Mouse (Mus musculus): ENCODE results near the gene Dis3l. TPM values are rescaled to one million over a fixed set of nuclear protein-coding genes. Genes with fewer than 3 reads are reported as not detected.

The Dis3l gene
- polyA plus RNA-seq, 1 experiment, result 4.5 TPM

DNA sequence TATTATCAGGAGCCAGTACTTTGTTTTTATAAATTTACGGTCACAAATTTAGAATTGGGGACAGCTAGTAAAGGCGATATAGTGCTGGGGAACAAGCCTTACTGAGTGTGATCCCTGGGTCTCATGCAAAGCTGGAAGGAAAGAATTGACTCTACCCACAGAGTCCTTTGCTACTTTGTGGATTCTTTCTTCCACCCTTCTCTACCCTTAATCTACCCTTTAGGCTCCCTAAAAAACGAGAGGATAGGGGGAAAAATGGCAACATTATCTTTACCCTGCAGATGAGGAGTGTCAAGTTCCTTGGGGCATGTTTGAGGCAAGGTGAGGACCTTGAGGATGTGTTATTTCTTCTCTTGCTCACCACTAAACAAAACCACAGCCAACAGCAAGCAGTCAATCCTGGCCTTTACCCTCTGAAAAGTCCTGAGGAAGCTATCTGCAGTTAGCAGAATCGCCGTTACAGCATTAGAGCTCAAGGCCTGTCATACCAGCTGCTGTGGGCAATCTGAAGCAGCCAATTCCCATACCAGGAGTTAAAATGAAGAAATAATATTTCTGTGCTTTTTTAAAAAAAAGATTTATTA, 58.6 kb downstream of the Dis3l start:
- 20% methylated on average over 5 of the region's 5 CpGs for WGBS
- Histone ChIP-seq H3K27me3 (ENCODE audit: control insufficient read depth, insufficient read depth, low read length) (no peaks in the 10 kb centered on the region), H3K4me3 (ENCODE audit: extremely low read depth, insufficient read depth, insufficient read length) (no peak overlapping the region), H3K4me1 (ENCODE audit: control insufficient read depth, insufficient read depth, insufficient read length) (no peaks in the 10 kb centered on the region), H3K27ac (ENCODE audit: insufficient read depth, low read length) (no peak overlapping the region), H3K36me3 (ENCODE audit: control insufficient read depth, insufficient read depth, low read length) (no peaks in the 10 kb centered on the region)
- DNase-seq (ENCODE audit: low read depth in 1 of 2, low spot score in 2 of 2), result no peak
- no peak for TF ChIP-seq POLR2A (IDR thresholded peaks at IDR 0.05; ENCODE audit: low read depth, low read length)
- TF ChIP-seq CTCF (IDR thresholded peaks at IDR 0.05; ENCODE audit: extremely low read depth, insufficient read depth, insufficient read length, insufficient replicate concordance), result no peak

- no peak for DNase-seq (ENCODE audit: low read depth in 1 of 2, low spot score in 2 of 2)
- Histone ChIP-seq H3K4me3 (ENCODE audit: extremely low read depth, insufficient read depth, insufficient read length) (peak overlapping the region; percentile 83), H3K27ac (ENCODE audit: insufficient read depth, low read length) (peak overlapping the region; percentile 45; the same call in 1 of the 2 replicates), H3K27me3 (ENCODE audit: control insufficient read depth, insufficient read depth, low read length) (no peaks in the 10 kb centered on the region), H3K4me1 (ENCODE audit: control insufficient read depth, insufficient read depth, insufficient read length) (no peaks in the 10 kb centered on the region), H3K36me3 (ENCODE audit: control insufficient read depth, insufficient read depth, low read length) (no peaks in the 10 kb centered on the region)
- TF ChIP-seq POLR2A (IDR thresholded peaks at IDR 0.05; ENCODE audit: low read depth, low read length), result no peak
- no peak for TF ChIP-seq CTCF (IDR thresholded peaks at IDR 0.05; ENCODE audit: extremely low read depth, insufficient read depth, insufficient read length, insufficient replicate concordance)
- 0% methylated on average over 24 of the region's 24 CpGs for WGBS
Observed at GRCm38 (mm10) chr9:64281781-64282178, 59.3 kb downstream of the Dis3l start.

- TF ChIP-seq POLR2A (IDR thresholded peaks at IDR 0.05; ENCODE audit: low read depth, low read length) (peak; percentile 58), CTCF (IDR thresholded peaks at IDR 0.05; ENCODE audit: extremely low read depth, insufficient read depth, insufficient read length, insufficient replicate concordance) (no peak)
- Histone ChIP-seq H3K4me1 (ENCODE audit: control insufficient read depth, insufficient read depth, insufficient read length) (no peaks in the 10 kb centered on the region), H3K4me3 (ENCODE audit: extremely low read depth, insufficient read depth, insufficient read length) (peak within 1 kb of the TSS; percentile 83), H3K27me3 (ENCODE audit: control insufficient read depth, insufficient read depth, low read length) (no peaks in the 10 kb centered on the region), H3K27ac (ENCODE audit: insufficient read depth, low read length) (peak within 1 kb of the TSS; percentile 45; the same call in 1 of the 2 replicates), H3K36me3 (ENCODE audit: control insufficient read depth, insufficient read depth, low read length) (no peaks in the 10 kb centered on the region)
- peak; percentile 88 to 96 for DNase-seq (ENCODE audit: low read depth in 1 of 2, low spot score in 2 of 2)
- 2% methylated on average over 46 of the region's 46 CpGs for whole genome bisulfite sequencing
Observed at GRCm38 (mm10) chr9:64281105-64281780, 59.8 kb downstream of the Dis3l start, which contains the start of gene Tipin. TSS of gene Tipin (plus strand) at chr9:64281581.

- Histone ChIP-seq H3K4me1 (ENCODE audit: control insufficient read depth, insufficient read depth, insufficient read length) (no peaks in the 10 kb centered on the region), H3K27ac (ENCODE audit: insufficient read depth, low read length) (no peak overlapping the region), H3K4me3 (ENCODE audit: extremely low read depth, insufficient read depth, insufficient read length) (no peak overlapping the region), H3K27me3 (ENCODE audit: control insufficient read depth, insufficient read depth, low read length) (no peaks in the 10 kb centered on the region), H3K36me3 (ENCODE audit: control insufficient read depth, insufficient read depth, low read length) (no peaks in the 10 kb centered on the region)
- no peak for TF ChIP-seq CTCF (IDR thresholded peaks at IDR 0.05; ENCODE audit: extremely low read depth, insufficient read depth, insufficient read length, insufficient replicate concordance)
- no peak for TF ChIP-seq POLR2A (IDR thresholded peaks at IDR 0.05; ENCODE audit: low read depth, low read length)
- no peak for DNase-seq (ENCODE audit: low read depth in 1 of 2, low spot score in 2 of 2)
- 92% methylated on average over 6 of the region's 6 CpGs for WGBS
Observed at GRCm38 (mm10) chr9:64278665-64279310, 62.3 kb downstream of the Dis3l start.

GRCm38 (mm10) chr9:64277706-64278105, 63.4 kb downstream of the Dis3l start:
- DNase-seq (ENCODE audit: low read depth in 1 of 2, low spot score in 2 of 2), result peak; percentile 41 to 69
- TF ChIP-seq CTCF (IDR thresholded peaks at IDR 0.05; ENCODE audit: extremely low read depth, insufficient read depth, insufficient read length, insufficient replicate concordance) (peak; percentile 51; the same call in 1 of the 2 replicates), POLR2A (IDR thresholded peaks at IDR 0.05; ENCODE audit: low read depth, low read length) (no peak)
- H3K27me3 ChIP-seq (ENCODE audit: control insufficient read depth, insufficient read depth, low read length), result no peaks in the 10 kb centered on the region
- H3K27ac ChIP-seq (ENCODE audit: insufficient read depth, low read length), result no peak overlapping the region
- 65% methylated on average over 8 of the region's 8 CpGs for WGBS
- no peak overlapping the region for H3K4me3 ChIP-seq (ENCODE audit: extremely low read depth, insufficient read depth, insufficient read length)
- no peaks in the 10 kb centered on the region for H3K36me3 ChIP-seq (ENCODE audit: control insufficient read depth, insufficient read depth, low read length)
- no peaks in the 10 kb centered on the region for H3K4me1 ChIP-seq (ENCODE audit: control insufficient read depth, insufficient read depth, insufficient read length)

DNA sequence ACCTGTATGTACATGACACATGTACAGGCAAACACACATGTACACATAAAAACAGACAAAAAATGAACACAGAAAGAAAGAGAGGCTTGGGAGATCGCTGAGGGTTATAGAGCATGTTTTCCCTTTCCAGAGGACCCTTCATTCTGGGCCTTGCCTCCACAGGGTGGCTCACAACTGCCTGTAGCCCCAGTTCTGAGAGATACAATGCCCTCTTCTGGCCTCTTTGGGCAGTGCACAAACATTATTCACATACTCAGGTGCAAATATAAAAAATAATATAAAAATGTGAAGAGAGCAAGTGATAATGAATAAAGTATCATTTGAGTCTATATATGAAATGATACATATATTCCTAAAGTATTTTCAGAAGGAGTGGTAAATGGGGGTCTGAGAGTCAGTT, 66.2 kb downstream of the Dis3l start:
- WGBS, result 78% methylated on average over 1 of the region's 1 CpGs
- no peak for TF ChIP-seq CTCF (IDR thresholded peaks at IDR 0.05; ENCODE audit: extremely low read depth, insufficient read depth, insufficient read length, insufficient replicate concordance)

More for the DNA sequence above, 66.2 kb downstream of the Dis3l start:
- Histone ChIP-seq H3K36me3 (ENCODE audit: control insufficient read depth, insufficient read depth, low read length) (no peaks in the 10 kb centered on the region), H3K4me3 (ENCODE audit: extremely low read depth, insufficient read depth, insufficient read length) (no peak overlapping the region), H3K4me1 (ENCODE audit: control insufficient read depth, insufficient read depth, insufficient read length) (no peaks in the 10 kb centered on the region), H3K27ac (ENCODE audit: insufficient read depth, low read length) (no peak overlapping the region), H3K27me3 (ENCODE audit: control insufficient read depth, insufficient read depth, low read length) (no peaks in the 10 kb centered on the region)
- no peak for DNase-seq (ENCODE audit: low read depth in 1 of 2, low spot score in 2 of 2)
